Mouse (Mus musculus) gastrocnemius, adult 2 months (tissue): ENCODE results near the gene Rsrp1. TPM values are rescaled to one million over a fixed set of nuclear protein-coding genes. Genes with fewer than 3 reads are reported as not detected.

Experiments used
- DNase-seq: peaks from one replicate; pipeline ENCODE4 v3.0.0; 2022
- H3K27ac ChIP-seq: fragments of 200-600 bp; 2 replicates; pipeline ENCODE4 v1.8.1; 2022; ENCODE audit warnings: mild to moderate bottlenecking
- H3K4me3 ChIP-seq: fragments of 200-600 bp; 2 replicates; pipeline ENCODE4 v1.8.1; 2022; ENCODE audit warnings: mild to moderate bottlenecking, moderate library complexity
- CTCF ChIP-seq: fragments of 200-600 bp; IDR thresholded peaks from 2 replicates; pipeline ENCODE4 v1.8.1; 2022; ENCODE audit warnings: antibody characterized with exemption, mild to moderate bottlenecking, moderate library complexity
- intact Hi-C: fragments of 180-260 bp; cut with DNase I; formaldehyde crosslinking; loops from one replicate; pipeline ENCODE4 v1.15.1; 2025
- total RNA-seq, 2 experiments: library from RNA; stranded (reverse); gene quantifications; 2 replicates each; pipeline ENCODE4 v1.2.3; 2021

The Rsrp1 gene
- total RNA-seq, 2 experiments from 2014 or later = 221 to 234 TPM

GRCm38 (mm10) chr4:134925206-134925605 lies 1.8 kb downstream of the Rsrp1 start:
- DNase-seq = peak; percentile 88
- intact Hi-C loops = no loop called here
- peak overlapping the region; percentile 99 for H3K27ac ChIP-seq

GRCm38 (mm10) chr4:134927815-134928463 lies 4.5 kb downstream of the Rsrp1 start:
- no peak for TF ChIP-seq CTCF
- no peak overlapping the region; the same call in 1 of the 2 replicates for H3K4me3 ChIP-seq
- intact Hi-C loops = no loop called here
- H3K27ac ChIP-seq = peak overlapping the region; percentile 35; the same call in 1 of the 2 replicates
- DNase-seq = no peak

More at GRCm38 (mm10) chr4:134925206-134925605, 1.8 kb downstream of the Rsrp1 start:
- peak overlapping the region; percentile 100 for H3K4me3 ChIP-seq
- TF ChIP-seq CTCF = no peak

- intact Hi-C loops = no loop called here
- no peak for TF ChIP-seq CTCF
Measured at GRCm38 (mm10) chr4:134928464-134928836, 5.1 kb downstream of the Rsrp1 start.

GRCm38 (mm10) chr4:134929536-134929935 lies 6.1 kb downstream of the Rsrp1 start:
- Histone ChIP-seq H3K27ac (peak overlapping the region; percentile 93; the same call in 1 of the 2 replicates), H3K4me3 (no peak overlapping the region)
- intact Hi-C loops = no loop called here
- TF ChIP-seq CTCF = no peak
- DNase-seq = peak; percentile 33

More at GRCm38 (mm10) chr4:134928464-134928836, 5.1 kb downstream of the Rsrp1 start:
- Histone ChIP-seq H3K27ac (no peak overlapping the region), H3K4me3 (no peak overlapping the region)
- DNase-seq = no peak

- no peak for TF ChIP-seq CTCF
- no peak for DNase-seq
- intact Hi-C loops = no loop called here
- Histone ChIP-seq H3K27ac (peak overlapping the region; percentile 93), H3K4me3 (peak overlapping the region; percentile 93)
Measured at GRCm38 (mm10) chr4:134930190-134930589, 6.8 kb downstream of the Rsrp1 start.

- H3K27ac ChIP-seq = peak within 1 kb of the TSS; percentile 93
- peak; percentile 97 for DNase-seq
- no peak for TF ChIP-seq CTCF
- intact Hi-C loops = no loop called here
- peak within 1 kb of the TSS; percentile 93 for H3K4me3 ChIP-seq
Measured at GRCm38 (mm10) chr4:134930684-134931481, 7.5 kb downstream of the Rsrp1 start, which contains the start of gene Syf2. TSS of gene Syf2 (plus strand) at chr4:134930898.

- H3K4me3 ChIP-seq = peak overlapping the region; percentile 21; the same call in 1 of the 2 replicates
- peak overlapping the region; percentile 82 for H3K27ac ChIP-seq
- TF ChIP-seq CTCF = no peak
- intact Hi-C loops = no loop called here
- peak; percentile 74 for DNase-seq
Measured at GRCm38 (mm10) chr4:134937240-134938176, 14.1 kb downstream of the Rsrp1 start.

GRCm38 (mm10) chr4:134939900-134940299 lies 16.5 kb downstream of the Rsrp1 start:
- DNase-seq = no peak
- Histone ChIP-seq H3K4me3 (no peak overlapping the region), H3K27ac (no peak overlapping the region)
- intact Hi-C loops = loop anchor here (10.0 kb wide), 1 partner anchor 375 kb away; no protein-coding TSS in a partner anchor
- TF ChIP-seq CTCF = no peak

GRCm38 (mm10) chr4:134943758-134944538 lies 20.6 kb downstream of the Rsrp1 start:
- TF ChIP-seq CTCF = no peak
- no peak for DNase-seq
- Histone ChIP-seq H3K27ac (no peak overlapping the region), H3K4me3 (no peak overlapping the region)
- intact Hi-C loops = loop anchor here (10.0 kb wide), 1 partner anchor 371 kb away; no protein-coding TSS in a partner anchor

GRCm38 (mm10) chr4:134946024-134946744 lies 22.8 kb downstream of the Rsrp1 start:
- DNase-seq = peak; percentile 70
- H3K27ac ChIP-seq = peak overlapping the region; percentile 38; the same call in 1 of the 2 replicates
- intact Hi-C loops = loop anchor here (1.0 to 10.0 kb wide), 5 partner anchors 88 to 369 kb away; no protein-coding TSS in a partner anchor
- H3K4me3 ChIP-seq = peak overlapping the region; percentile 70
- peak; percentile 94 for TF ChIP-seq CTCF
